Mouse (Mus musculus) kidney, embryonic 14.5 days (tissue): ENCODE data around the gene Brox. TPM values are rescaled to one million over a fixed set of nuclear protein-coding genes. Genes with fewer than 3 reads are reported as not detected.
"Not testable (repeated sequence)": the region's sequence is repeated elsewhere in the genome, so short reads cannot be mapped to it uniquely, and the experiment has no call there.

ENCODE experiments used
- ATAC-seq: fragments of 200-750 bp; cut with Nextera tagmentation; 2 replicates; pipeline ENCODE4 v1.8.0; 2017; ENCODE audit warnings: moderate number of reproducible peaks, mild to moderate bottlenecking, moderate TSS enrichment, moderate library complexity; ENCODE audit not compliant: low FRiP score, low TSS enrichment
- H3K27ac ChIP-seq: fragments of 300-500 bp; sonication (generic); 2 replicates; pipeline ENCODE4 v1.5.1; 2014; ENCODE audit warnings: low read depth, mild to moderate bottlenecking, low read length, moderate library complexity, mixed read lengths
- H3K27me3 ChIP-seq: fragments of 300-500 bp; sonication (generic); 2 replicates; pipeline ENCODE4 v1.6.1; 2014; ENCODE audit warnings: mild to moderate bottlenecking, low read length; ENCODE audit not compliant: control insufficient read depth, insufficient read depth
- H3K36me3 ChIP-seq: fragments of 300-500 bp; sonication (generic); 2 replicates; pipeline ENCODE4 v1.6.1; 2014; ENCODE audit warnings: low read length, mixed read lengths; ENCODE audit not compliant: control insufficient read depth, insufficient read depth
- H3K4me1 ChIP-seq: fragments of 300-500 bp; sonication (generic); 2 replicates; pipeline ENCODE4 v1.6.1; 2014; ENCODE audit warnings: low read length, mixed read lengths; ENCODE audit not compliant: control insufficient read depth, insufficient read depth
- H3K4me2 ChIP-seq: fragments of 300-500 bp; sonication (generic); replicated peaks from 2 replicates; pipeline ENCODE4 v1.6.1; 2014; ENCODE audit warnings: low read depth, mild to moderate bottlenecking, low read length
- H3K4me3 ChIP-seq: fragments of 300-500 bp; sonication (generic); 2 replicates; pipeline ENCODE4 v1.5.1; 2014; ENCODE audit warnings: mild to moderate bottlenecking, low read length
- H3K9ac ChIP-seq: fragments of 300-500 bp; sonication (generic); 2 replicates; pipeline ENCODE4 v1.6.1; 2014; ENCODE audit warnings: low read depth, mild to moderate bottlenecking, low read length, moderate library complexity
- H3K9me3 ChIP-seq: fragments of 300-500 bp; sonication (generic); 2 replicates; pipeline ENCODE4 v1.6.1; 2016; ENCODE audit warnings: low read length; ENCODE audit not compliant: control insufficient read depth
- WGBS: fragments of 180-500 bp; shearing (Covaris S2); extraction: QIAGEN DNeasy Blood & Tissue Kit; methylation state at CpG from one replicate; pipeline ENCODE4 v1.1.7; 2014; 5-methylcytosine and 5-hydroxymethylcytosine counted together
- polyA plus RNA-seq: library from polyadenylated mRNA; unstranded; fragments of >200 nt; fragmentation: Nextera tagmentation; extraction: Ambion mirVana; gene quantifications from 2 replicates; pipeline ENCODE4 v1.2.1, GENCODE M21; 2014

Gene Brox
- polyA plus RNA-seq, 1 experiment from 2014 or later, result 51.4 TPM

DNA sequence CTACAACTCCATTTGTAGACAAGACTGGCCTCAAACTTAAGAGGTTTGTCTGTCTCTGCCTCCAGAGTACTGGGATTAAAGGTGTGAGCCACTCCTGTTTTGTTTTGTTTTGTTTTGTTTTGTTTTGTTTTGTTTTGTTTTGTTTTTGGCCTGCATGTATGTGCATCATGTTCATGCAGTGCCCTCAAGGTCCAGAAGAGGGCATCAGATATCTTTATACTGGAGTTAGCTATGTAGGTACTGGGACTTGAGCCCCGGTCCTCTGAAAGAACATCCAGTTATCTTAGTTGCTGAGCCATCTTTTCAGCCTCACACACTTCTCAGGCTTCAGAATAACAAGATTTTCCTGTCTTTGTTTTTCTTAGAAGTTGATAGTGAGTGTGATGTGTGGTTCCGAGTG, 18.7 kb upstream of the Brox start:
- no peak for ATAC-seq
- peaks cover 59% of the 10 kb centered on the region for H3K36me3 ChIP-seq

DNA sequence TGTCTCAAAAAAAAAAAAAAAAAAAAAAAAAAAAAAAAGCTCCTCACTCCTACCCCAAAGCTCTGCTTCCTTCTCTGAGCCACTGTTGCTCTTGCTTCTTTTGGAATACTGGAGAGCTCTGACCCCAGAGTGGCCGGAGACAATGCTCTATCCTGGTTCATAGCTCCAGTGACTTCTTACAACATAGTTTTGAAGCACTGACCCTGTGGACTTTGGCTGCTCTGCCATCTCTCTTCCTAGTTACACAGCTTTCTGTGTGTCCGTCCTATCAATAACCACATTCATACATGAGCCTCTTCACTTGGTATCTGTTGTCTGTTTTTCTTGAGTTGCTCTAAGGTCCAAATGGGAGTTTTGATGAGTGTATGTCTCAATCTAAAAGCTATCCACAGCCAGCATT, 15.0 kb upstream of the Brox start:
- Histone ChIP-seq H3K4me2 (no peak overlapping the region), H3K9ac (no peak overlapping the region), H3K4me3 (no peak overlapping the region), H3K36me3 (peaks cover 46% of the 10 kb centered on the region), H3K9me3 (no peaks in the 10 kb centered on the region), H3K27ac (no peak overlapping the region), H3K4me1 (no peaks in the 10 kb centered on the region), H3K27me3 (no peaks in the 10 kb centered on the region)
- ATAC-seq, result no peak
- 95% methylated on average over 2 of the region's 2 CpGs for WGBS

More for the DNA sequence above, 18.7 kb upstream of the Brox start:
- Histone ChIP-seq H3K4me1 (no peaks in the 10 kb centered on the region), H3K4me2 (no peak overlapping the region), H3K4me3 (no peak overlapping the region), H3K27me3 (no peaks in the 10 kb centered on the region), H3K9me3 (no peaks in the 10 kb centered on the region), H3K9ac (no peak overlapping the region), H3K27ac (no peak overlapping the region)
- WGBS, result 83% methylated on average over 2 of the region's 2 CpGs

DNA sequence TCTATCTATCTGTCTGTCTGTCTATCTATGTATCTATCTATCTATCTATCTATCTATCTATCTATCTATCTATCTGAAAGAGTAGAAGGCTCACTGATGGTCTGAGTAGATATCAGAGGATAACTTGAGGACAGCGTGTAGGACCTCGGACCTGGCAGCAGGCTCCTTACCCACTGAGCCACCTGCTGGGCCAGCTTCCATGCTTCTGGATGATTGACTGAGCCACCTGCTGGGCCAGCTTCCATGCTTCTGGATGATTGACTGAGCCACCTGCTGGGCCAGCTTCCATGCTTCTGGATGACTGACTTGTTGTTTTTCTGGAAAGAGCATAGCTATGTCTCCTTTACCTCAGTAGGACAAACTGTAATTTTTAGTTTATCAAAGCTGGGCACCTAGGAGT, 12.5 kb upstream of the Brox start:
- ATAC-seq, H3K27me3 ChIP-seq, H3K4me2 ChIP-seq, H3K4me3 ChIP-seq, H3K9me3 ChIP-seq, H3K4me1 ChIP-seq, H3K27ac ChIP-seq, H3K9ac ChIP-seq: not testable (repeated sequence)
- peaks cover 32% of the 10 kb centered on the region; the same call in 1 of the 2 replicates for H3K36me3 ChIP-seq
- WGBS, result 92% methylated on average over 2 of the region's 2 CpGs

DNA sequence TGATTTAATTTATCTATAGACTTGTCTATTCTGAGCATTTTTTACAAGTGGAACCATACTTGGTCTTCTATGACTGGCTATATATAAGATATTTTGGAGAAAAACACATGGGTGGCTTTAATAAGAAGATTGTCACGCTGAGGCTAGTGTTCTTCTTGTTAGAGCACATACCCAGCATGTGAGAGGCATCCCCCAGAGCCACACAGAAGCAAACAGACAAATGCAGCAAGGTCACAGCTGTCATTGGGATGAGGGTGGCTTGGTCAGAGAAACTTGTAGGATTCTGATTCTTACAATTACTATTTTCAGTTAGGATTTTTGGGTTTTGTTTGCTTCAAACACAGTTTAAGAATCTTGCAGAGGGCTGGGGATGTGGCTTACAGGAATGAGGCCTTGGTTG, 11.4 kb upstream of the Brox start:
- Histone ChIP-seq H3K27me3 (no peaks in the 10 kb centered on the region), H3K4me2 (no peak overlapping the region), H3K9ac (no peak overlapping the region), H3K27ac (no peak overlapping the region), H3K36me3 (peaks cover 23% of the 10 kb centered on the region; the same call in 1 of the 2 replicates), H3K4me3 (no peak overlapping the region), H3K4me1 (no peaks in the 10 kb centered on the region), H3K9me3 (no peaks in the 10 kb centered on the region)
- WGBS, result 93% methylated on average over 1 of the region's 1 CpGs
- ATAC-seq, result no peak

DNA sequence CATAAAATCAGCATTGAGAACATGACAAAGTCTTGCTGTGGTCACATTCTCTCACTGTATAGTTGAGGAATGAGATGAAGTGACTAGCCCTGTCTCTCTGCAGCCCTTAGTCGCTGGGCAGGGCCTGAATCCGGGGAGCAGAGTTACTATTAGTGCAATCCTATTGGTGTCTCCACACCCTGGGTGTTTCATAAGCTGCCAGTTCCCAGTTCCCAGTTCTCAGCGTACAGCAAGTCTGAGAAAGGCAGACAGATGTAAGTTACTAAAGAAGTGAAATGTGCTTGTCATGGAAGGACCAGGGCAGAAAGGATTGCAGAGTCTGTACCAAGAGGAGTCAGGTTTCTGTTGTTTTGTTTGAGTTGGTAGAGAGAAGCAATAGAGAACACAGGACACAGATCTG, 10.5 kb upstream of the Brox start:
- no peak for ATAC-seq
- no peak overlapping the region for H3K4me2 ChIP-seq
- peaks cover 18% of the 10 kb centered on the region; the same call in 1 of the 2 replicates for H3K36me3 ChIP-seq
- no peak overlapping the region for H3K4me3 ChIP-seq
- no peak overlapping the region for H3K27ac ChIP-seq
- no peaks in the 10 kb centered on the region for H3K27me3 ChIP-seq
- no peaks in the 10 kb centered on the region for H3K9me3 ChIP-seq
- H3K4me1 ChIP-seq, result no peaks in the 10 kb centered on the region
- no peak overlapping the region for H3K9ac ChIP-seq
- 69% methylated on average over 3 of the region's 3 CpGs for WGBS

DNA sequence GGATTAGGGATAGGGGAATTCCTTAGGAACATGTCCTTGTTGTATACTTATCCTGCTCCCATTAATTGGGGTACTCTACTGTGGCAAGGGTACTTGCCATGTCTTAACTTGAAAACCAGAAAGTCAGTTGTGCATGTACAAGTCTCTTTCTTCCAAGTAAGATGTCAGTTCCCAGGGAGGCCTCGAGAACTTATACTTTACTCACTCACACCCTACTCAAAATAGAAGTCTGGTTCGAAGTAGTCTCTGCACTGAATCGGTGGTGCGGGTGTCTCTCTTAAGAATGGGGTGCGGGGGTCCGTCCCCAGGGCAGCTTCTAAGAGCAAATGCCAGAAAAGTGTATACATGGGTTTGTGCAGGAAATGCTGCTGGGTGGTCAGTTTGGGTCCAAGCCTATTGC, 2.1 kb upstream of the Brox start:
- no peak for ATAC-seq
- Histone ChIP-seq H3K9ac (no peak overlapping the region), H3K9me3 (no peaks in the 10 kb centered on the region), H3K4me2 (no peak overlapping the region), H3K4me3 (no peak overlapping the region), H3K27ac (no peak overlapping the region), H3K36me3 (no peaks in the 10 kb centered on the region), H3K4me1 (no peaks in the 10 kb centered on the region), H3K27me3 (no peaks in the 10 kb centered on the region)
- WGBS, result 86% methylated on average over 6 of the region's 6 CpGs

DNA sequence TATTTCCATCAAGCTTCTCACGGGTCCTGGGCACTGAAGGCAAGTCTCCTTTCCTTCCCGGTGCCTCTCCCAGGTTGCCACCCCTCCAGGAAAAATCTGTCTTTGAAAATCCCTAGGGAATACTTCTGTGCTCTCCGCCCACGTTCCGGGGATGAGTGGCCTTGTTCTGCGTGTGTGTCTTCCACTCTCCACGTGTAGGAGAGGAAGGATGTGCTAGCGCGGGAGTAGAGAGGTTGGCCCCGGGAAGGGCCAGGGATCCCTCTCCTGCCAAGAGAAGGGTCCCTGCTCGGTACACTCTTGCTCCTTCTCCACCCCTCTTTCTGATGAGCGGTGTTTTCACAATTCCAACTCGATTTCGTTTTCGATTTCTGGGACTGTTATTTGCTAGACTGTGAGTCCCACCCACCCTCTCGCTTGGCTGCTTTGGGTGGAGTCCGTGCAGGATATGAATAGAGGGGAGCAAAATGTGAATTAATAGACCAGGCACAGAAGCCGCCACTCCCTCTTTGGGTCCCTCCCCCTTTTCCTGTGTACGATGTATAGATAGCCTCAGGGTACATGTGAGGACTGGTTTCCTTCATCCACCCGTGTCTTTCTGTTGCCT, 919 bp upstream of the Brox start:
- under 1% methylated on average over 20 of the region's 20 CpGs for WGBS
- H3K4me2 ChIP-seq, result peak overlapping the region; percentile 49
- no peak overlapping the region; the same call in 1 of the 2 replicates for H3K27ac ChIP-seq
- no peaks in the 10 kb centered on the region for H3K4me1 ChIP-seq
- H3K4me3 ChIP-seq, result peak overlapping the region; percentile 51
- H3K27me3 ChIP-seq, result no peaks in the 10 kb centered on the region
- H3K9me3 ChIP-seq, result no peaks in the 10 kb centered on the region
- H3K36me3 ChIP-seq, result peaks cover 9% of the 10 kb centered on the region
- peak overlapping the region; percentile 57 for H3K9ac ChIP-seq
- peak; percentile 17; the same call in 1 of the 2 replicates for ATAC-seq

DNA sequence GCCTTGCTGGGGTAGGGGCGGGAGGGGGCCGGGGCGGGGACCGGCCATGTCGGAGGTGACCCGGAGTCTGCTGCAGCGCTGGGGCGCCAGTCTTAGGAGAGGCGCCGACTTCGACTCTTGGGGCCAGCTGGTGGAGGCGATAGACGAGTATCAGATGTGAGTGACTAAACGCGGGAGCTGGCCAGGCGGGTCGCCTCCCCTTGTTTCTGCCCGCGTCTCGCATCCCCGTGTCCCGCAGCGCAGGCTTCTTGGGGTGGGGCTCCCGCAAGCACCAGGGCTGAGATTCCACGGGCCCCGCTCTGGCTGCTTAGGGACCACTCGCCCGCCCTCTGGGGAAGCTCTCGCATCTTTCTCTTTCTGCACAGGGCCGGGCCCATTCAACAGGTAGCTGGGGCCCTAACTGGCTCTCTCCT, 410 bp upstream of the Brox start:
- under 1% methylated on average over 24 of the region's 30 CpGs for WGBS
- peaks cover 10% of the 10 kb centered on the region for H3K36me3 ChIP-seq
- no peaks in the 10 kb centered on the region for H3K4me1 ChIP-seq
- H3K27me3 ChIP-seq, result no peaks in the 10 kb centered on the region
- H3K4me2 ChIP-seq, result peak overlapping the region; percentile 49
- no peak overlapping the region; the same call in 1 of the 2 replicates for H3K27ac ChIP-seq
- H3K4me3 ChIP-seq, result peak overlapping the region; percentile 51
- no peaks in the 10 kb centered on the region for H3K9me3 ChIP-seq
- peak overlapping the region; percentile 57 for H3K9ac ChIP-seq
- ATAC-seq, result peak; percentile 58

DNA sequence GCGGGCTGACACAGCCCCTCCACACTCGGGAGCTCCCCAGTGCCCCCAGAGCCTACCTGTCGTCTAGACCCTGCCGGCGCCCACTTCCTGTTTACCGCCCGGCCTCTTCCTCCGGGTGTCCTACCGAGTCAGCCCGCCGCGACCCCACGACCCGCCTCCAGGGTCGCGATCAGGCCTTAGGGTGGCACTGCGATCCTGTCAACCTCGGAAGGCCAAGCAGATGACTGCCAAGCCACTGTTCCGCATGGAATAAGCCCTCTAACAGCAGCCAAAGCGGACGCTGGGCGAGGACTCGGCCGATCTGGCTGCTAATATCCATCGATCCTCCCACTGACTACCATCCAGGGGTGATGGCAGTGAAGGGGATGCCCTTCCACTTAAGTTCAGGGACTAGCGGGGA, 604 bp downstream of the Brox start, which contains the start of gene Aida:
Gene Aida, plus strand, starts transcription at position 126 of the 400 bp plus-strand sequence.
- Histone ChIP-seq H3K9me3 (no peaks in the 10 kb centered on the region), H3K4me3 (peak within 1 kb of the TSS; percentile 51), H3K27ac (no peak within 1 kb of the TSS; the same call in 1 of the 2 replicates), H3K4me2 (peak within 1 kb of the TSS; percentile 49), H3K9ac (peak within 1 kb of the TSS; percentile 57), H3K36me3 (peaks cover 18% of the 10 kb centered on the region), H3K27me3 (no peaks in the 10 kb centered on the region), H3K4me1 (no peaks in the 10 kb centered on the region)
- no peak; the same call in 1 of the 2 replicates for ATAC-seq
- WGBS, result under 1% methylated on average over 26 of the region's 26 CpGs
